Mouse (Mus musculus) layer of hippocampus, postnatal 25 days (tissue): ENCODE data around the gene B9d2. TPM values are rescaled to one million over a fixed set of nuclear protein-coding genes. Genes with fewer than 3 reads are reported as not detected.

ENCODE experiments used
- DNase-seq, 2 experiments: peaks; one replicate each; pipeline ENCODE4 v3.0.0; 2022; ENCODE audit warnings: mixed read lengths in 2 of 2, low spot score in 1 of 2; ENCODE audit errors: extremely low spot score in 1 of 2
- total RNA-seq, 2 experiments: library from RNA; stranded (reverse); gene quantifications; 2 replicates each; pipeline ENCODE4 v1.2.3; 2021

The B9d2 gene
- 10 to 100 TPM; 25.2 to 25.7 TPM for total RNA-seq

DNA sequence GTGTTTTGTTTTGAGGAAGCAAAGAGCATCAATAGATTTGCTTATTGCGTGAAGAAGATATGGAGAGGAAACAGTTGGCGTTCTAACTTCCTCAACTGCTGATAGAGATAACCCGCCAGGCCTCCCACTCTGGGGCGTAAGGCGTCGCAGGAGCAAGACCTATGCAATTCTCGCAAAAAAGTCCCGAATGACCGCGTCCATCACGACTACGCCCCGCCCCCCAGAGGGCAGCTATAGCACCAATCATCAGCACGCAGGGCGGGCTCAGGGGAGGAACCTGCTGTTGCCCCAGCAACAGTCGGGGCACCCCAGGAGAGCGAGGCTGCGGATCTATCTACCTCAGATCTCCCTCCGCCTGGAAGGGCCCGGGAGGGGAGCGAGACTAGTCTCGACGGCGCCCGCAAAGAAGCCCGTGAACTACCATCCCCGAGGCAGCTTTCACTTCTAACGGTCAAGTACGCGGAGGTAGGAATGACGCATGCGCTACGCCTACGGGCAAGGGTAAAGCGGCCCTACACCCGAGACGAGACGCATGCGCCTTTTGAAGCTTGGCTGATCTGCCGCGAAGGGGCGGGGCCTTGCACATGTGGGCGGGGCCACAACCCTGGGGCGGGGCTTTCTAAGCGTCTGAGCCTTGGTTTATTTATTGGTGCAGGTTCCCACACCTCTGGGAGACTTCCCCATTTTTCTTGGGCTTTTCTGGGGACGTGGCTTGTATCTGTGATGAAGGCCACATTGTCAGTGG, at the start of gene B9d2:
TSS of gene B9d2 (plus strand) at position 267 of the 745 bp plus-strand sequence.
- peak; percentile 89 to 96 for DNase-seq

- DNase-seq: no peak
Observed at GRCm38 (mm10) chr7:25632679-25633078, 47.9 kb upstream of the B9d2 start.

DNA sequence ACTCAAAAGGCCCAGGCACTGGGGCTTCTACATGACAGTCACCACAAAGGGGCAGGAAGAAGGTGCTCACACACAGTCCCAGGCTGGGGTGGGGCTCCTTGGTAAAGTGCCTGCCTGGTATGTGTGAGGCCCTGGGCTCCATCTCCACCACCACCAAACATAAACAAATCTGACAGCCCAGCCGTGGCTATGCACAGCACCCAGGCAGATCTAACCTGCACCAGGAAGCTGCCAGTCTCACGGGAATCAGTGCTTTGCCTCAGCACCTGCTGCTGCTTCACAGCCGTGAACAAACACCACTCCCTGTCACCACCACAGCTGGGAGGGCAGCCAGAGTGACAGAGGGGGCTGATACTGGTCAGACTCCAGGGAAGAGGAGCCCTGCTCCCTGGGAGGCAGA, 44.2 kb upstream of the B9d2 start:
- DNase-seq: no peak

GRCm38 (mm10) chr7:25637099-25637498, 43.5 kb upstream of the B9d2 start:
- no peak for DNase-seq

DNA sequence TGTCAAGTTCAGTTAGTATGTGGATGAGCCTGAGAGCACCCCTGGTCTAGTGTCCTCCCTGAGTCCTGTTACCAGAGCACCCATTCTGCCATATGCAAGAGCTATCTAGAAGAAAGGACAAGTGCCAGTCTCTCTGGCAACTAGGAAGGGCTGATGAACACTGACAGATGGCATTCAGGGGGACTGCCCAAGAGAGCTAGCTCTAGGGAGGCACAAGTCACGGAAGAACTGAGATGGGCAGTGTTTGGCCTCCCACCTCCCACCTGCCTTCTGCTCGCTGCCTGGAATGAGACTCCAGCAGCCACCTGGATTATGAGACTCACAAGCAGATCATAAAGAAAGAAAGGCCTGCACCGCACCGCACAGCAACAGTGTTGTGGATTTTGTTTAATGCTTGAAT, 40.8 kb upstream of the B9d2 start:
- no peak for DNase-seq

DNA sequence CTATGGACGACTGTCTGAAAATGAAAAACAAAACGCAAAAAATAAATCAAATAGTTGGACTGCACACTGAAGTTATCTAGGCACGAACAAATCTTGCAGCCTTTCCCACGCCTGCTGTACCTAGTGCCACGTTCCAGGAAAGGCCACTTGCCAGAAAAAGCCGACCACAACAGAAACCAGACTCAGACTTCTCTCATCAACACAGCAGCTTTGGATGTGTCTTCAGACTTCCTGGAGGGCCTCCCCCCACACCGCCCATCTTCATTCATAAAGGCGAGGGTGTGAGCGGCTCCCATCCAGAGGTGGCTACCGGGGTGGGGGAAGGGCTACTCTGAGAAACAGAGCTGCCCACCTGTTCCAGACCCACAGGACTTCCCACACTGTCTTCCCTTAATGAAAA, 36.4 kb upstream of the B9d2 start:
- DNase-seq: no peak

DNA sequence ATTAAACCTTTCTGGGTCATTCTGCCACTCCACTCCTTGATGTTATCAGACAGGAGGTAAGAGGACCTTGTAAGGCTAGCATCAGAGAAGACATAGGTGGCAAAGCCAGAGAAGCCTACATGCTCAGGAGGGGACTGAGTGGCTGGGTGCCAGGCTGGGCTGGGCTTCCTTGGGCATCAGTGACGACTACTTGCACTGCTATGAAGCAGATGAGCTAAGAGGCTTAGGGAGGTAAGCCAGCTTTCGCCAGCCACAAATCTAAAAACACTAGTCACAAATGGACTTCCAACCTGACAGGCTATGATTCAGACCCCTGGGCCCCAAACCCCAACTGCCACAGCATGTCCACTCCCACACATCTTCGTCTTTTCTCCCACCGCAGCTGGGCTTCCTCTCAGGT, 35.9 kb upstream of the B9d2 start:
- no peak for DNase-seq

DNA sequence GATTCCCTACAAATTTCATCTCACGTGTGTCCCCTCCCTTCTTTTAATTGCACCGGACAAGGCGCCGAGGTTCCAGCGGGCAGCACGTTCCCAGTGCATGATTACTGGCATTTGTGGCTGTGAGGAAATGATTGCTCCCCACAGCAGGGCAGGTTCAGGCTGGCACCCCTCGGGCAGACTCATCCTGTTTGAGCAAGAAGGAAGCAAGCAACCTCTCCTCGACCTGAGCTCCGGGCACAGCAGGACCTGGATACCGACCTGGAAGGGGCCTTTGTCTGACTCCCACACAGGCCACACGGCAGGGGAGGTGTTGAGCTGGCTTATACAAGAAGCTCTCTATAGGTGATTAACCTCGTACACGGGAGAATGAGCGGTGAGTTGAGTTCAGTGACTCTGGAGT, 35.5 kb upstream of the B9d2 start:
- no peak for DNase-seq

- no peak for DNase-seq
Observed at GRCm38 (mm10) chr7:25647574-25648123, 32.9 kb upstream of the B9d2 start.

DNA sequence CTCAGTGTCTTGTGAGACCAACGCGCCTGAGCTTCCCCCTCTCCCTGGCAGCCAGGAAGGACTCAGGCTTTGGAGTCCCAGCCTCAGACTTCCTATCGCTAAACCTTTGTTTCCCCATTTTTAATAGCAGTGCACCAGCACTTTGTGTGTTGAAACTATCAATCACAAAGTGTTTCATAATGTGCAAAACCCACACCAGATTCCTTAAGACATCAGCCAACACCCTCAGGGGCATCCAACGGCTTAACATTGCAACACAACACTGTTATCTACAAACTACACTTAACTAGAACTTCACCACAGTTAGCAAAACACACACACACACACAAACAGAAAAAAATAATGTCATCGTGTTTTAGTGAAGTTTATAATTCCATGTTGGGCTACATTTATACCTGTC, 30.7 kb upstream of the B9d2 start:
- no peak for DNase-seq

- DNase-seq: no peak
Observed at GRCm38 (mm10) chr7:25651281-25651680, 29.3 kb upstream of the B9d2 start.

DNA sequence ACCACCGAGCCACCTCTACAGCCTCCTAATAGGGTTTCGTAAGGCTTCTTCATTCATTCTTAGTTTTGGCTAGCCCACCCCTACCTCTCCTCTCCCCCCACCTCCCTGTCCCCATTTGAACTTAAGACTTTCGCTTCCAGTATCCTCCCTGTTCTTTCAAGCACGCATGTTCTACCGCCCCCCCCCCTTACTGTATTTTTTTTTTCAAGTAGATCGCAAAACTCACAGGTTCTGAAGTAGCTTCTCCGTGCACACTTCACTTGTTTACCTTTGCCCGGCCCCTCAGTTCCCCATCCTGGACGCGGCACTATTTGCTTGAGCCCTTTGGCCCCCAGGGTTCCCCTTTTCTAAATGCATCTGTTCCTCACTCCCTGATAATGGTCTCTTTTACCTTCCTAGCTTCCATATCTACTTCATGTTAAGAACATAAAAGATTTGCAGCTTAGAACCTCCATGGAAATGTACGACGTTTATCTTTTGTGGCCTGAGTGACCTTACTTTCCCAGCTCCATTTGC, 28.3 kb upstream of the B9d2 start:
- DNase-seq: no peak

DNA sequence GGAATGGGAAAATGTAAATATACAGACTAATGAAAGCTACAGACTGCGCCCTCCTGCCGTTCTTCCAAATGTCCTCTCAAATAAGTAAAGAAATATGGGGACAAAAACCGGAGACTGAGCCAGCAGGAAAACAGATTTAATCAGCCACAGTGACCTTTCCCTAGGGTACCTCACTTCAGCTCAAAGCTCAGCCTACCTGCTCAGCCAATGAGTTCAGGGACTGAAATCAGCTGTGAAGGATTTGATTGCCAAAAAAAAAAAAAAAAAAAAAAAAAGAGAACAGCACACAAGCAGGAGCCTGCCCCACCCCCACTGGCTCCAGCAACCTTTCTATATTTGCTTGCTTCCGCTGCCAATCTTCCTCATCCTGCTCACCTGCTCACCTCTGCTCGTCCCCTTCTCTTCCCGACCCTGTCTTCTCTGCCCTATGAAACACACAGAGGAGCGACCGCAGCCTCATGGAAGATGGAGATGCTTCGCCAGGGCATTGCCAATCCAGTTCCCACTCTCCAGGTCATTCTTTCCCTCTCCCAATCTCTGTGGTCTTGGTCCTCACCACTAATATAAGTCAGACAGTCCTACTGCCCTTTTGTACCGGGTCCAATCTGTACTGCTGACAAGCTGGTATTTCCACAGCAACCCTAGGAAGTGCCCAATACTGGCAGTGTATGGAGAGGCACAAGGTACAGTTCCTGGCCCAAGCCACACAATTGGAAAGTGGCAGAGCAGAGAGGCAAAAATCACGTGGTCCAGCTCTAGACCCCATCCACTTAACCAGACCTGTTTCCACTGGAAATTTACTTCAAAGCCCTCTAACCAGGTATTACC, 24.8 kb upstream of the B9d2 start:
- DNase-seq: no peak

DNA sequence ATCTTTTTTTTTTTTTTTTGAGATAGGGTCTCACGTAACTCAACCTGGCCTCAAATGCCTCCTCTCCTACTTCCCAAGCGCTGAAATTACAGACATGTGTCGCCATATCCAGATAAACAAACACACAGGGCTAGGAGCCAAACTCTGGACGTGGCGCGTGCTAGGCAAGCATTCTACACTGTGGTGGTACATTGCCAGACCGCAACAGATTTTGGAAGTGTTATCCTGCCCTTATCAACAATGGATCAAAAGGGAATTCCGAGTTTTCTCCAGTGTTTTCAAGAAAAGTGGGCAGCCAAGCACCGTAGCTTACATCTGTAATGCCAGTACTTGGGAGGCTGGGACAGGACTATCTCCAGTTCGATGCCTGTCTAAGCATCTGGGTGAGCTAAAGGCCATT, 22.8 kb upstream of the B9d2 start:
- no peak for DNase-seq

DNA sequence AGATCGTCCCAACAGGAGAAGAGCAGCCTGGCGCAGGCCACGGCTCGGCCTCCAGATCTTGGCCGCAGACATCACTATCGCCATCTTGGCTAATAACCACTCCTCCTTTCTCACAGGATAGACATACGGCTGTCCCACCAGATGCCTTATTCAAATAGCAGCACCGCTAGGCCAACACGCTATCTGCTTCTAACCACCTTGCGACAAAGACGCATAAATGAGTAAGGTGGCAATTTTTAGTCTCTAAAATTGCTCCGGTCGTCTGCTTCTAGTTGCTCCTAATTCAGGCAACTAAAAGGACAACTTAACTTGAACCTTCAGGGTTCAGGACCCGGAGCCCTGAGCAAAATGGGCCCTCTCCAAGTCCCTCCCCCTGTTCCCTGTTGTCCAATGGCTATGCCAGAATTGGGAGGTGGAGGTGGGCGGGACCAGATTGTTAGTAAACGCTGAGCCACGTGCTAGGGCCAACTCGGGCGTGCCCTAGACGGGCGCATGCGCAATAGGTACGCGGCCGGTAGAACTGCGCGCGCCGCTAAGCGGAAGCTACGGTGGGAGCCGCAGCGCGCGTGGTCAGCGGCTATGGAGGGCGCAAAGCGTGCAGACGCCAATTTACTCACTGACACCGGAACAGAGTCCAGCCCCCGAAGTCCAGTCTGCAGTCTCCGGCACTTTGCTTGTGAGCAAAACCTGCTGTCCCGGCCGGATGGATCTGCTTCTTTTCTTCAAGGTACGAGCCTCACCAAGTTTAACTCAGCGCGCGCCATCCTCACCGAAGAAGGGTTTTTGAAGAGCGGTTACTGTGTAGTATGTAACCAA, 21.7 kb upstream of the B9d2 start, which contains the start of the genes Bckdha and Exosc5:
TSS of gene Bckdha (minus strand) at position 325 of the 816 bp plus-strand sequence.
TSS of gene Exosc5 (plus strand) at position 508 of the 816 bp plus-strand sequence.
- DNase-seq: peak; percentile 90 to 93

DNA sequence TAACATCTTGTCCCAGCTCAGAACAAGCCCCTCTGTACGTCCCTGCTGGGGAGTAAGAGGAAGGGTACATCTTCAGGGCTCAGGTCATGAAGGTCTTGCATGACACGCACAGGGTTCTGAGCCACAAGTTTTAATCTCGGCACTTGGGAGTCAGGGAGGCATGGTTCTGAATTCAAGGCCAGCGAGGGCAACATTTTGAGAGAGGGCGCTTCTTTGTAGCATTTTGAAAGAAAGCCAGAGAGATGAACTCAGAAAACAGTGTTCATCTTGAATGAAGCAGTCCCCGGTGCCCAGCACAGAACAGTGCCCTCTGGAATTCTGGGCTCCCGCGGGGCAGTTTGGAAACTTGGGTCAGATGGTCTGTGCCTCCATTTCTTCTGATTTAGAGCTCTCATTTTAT, 14.2 kb upstream of the B9d2 start:
- DNase-seq: no peak

DNA sequence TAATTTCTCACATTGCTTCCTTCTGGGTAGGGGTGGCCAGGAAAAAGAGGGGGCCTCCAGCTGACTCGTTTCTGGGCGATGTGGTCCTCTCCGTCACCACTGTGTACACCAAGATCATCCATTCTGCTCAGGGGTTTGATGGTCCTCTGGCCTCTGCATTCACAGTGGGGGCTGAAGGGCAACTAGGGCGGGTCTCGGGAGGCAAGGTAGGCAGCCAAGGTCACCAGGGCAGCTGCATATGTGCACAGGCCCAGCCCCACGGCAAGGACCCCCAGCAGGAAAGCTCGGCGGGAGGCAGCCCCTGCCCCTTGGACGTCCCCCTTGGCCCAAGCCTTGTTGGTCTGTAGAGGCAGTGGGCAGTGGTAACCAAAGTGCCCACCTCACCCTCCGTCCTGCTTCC, 11.4 kb upstream of the B9d2 start:
- DNase-seq: no peak

GRCm38 (mm10) chr7:25669631-25670030, 10.9 kb upstream of the B9d2 start:
- DNase-seq: no peak

DNA sequence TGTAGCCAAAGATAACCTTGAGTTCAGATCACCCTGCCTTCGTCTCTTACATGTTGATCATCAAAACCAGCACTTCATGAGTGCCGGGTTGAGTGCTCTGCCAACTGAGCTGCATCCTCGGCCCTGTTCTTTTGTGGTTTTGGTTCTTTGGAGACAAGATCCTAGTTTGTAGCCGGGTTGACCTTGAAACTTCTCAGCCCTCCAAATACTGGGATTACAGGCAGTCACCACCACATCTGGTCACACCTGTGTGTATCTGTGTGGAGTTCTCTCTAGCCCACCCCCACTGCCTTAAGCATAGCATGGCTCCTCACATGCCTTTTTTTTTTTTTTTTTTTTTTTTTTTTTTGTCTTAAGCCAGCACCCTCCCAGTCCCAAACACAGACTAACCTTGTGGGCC, 10.5 kb upstream of the B9d2 start:
- DNase-seq: no peak

DNA sequence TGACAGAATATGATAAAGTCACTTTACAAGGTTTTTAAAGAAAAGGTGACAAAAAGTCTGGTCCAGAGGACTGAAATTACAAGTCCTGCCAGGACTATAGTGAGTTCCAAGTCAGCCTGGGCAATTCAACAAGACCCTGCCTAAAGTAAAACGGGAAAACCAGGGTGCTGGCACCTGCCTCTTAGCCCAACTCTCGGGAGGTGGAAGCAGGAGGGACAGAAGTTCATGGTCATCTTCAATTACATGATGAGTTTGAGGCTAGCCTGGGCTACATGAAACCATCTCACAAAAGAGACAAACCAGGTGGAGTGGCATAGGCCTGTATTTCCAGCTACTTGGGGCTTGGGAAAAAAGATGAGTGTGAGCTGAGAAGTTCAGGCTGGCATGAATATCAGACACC, 8.9 kb upstream of the B9d2 start:
- DNase-seq: no peak
